Mouse (Mus musculus) hindbrain, embryonic 12.5 days (tissue): ENCODE measurements around the gene Fbxl17. TPM values are rescaled to one million over a fixed set of nuclear protein-coding genes. Genes with fewer than 3 reads are reported as not detected.

Source experiments
- ATAC-seq: fragments of 200-750 bp; cut with Nextera tagmentation; 2 replicates; pipeline ENCODE4 v1.8.0; 2017; ENCODE audit warnings: moderate TSS enrichment; ENCODE audit not compliant: low FRiP score
- H3K27ac ChIP-seq: fragments of 300-500 bp; sonication (generic); 2 replicates; pipeline ENCODE4 v1.5.1; 2016; ENCODE audit warnings: mild to moderate bottlenecking
- H3K27me3 ChIP-seq: fragments of 300-500 bp; sonication (generic); 2 replicates; pipeline ENCODE4 v1.6.1; 2016; ENCODE audit warnings: mild to moderate bottlenecking
- H3K36me3 ChIP-seq: fragments of 300-500 bp; sonication (generic); 2 replicates; pipeline ENCODE4 v1.6.1; 2016; ENCODE audit warnings: mild to moderate bottlenecking
- H3K4me1 ChIP-seq: fragments of 300-500 bp; sonication (generic); 2 replicates; pipeline ENCODE4 v1.6.1; 2016
- H3K4me2 ChIP-seq: fragments of 300-500 bp; sonication (generic); replicated peaks from 2 replicates; pipeline ENCODE4 v1.6.1; 2016; ENCODE audit warnings: mild to moderate bottlenecking
- H3K4me3 ChIP-seq: fragments of 300-500 bp; sonication (generic); 2 replicates; pipeline ENCODE4 v1.5.1; 2016; ENCODE audit warnings: mild to moderate bottlenecking
- H3K9ac ChIP-seq: fragments of 300-500 bp; sonication (generic); 2 replicates; pipeline ENCODE4 v1.6.1; 2016; ENCODE audit warnings: mild to moderate bottlenecking, moderate library complexity
- H3K9me3 ChIP-seq: fragments of 300-500 bp; sonication (generic); replicated peaks from 2 replicates; pipeline ENCODE4 v1.6.1; 2016; ENCODE audit warnings: mild to moderate bottlenecking
- WGBS: fragments of 180-500 bp; shearing (Covaris S2); methylation state at CpG from one replicate; pipeline ENCODE4 v1.1.7; 2016; 5-methylcytosine and 5-hydroxymethylcytosine counted together
- polyA plus RNA-seq: library from polyadenylated mRNA; unstranded; fragments of >200 nt; fragmentation: Nextera tagmentation; extraction: Ambion mirVana; gene quantifications from 2 replicates; pipeline ENCODE4 v1.2.1, GENCODE M21; 2016

The Fbxl17 gene
- polyA plus RNA-seq, 1 experiment from 2014 or later: 10.3 TPM

- 24% methylated on average over 5 of the region's 5 CpGs for WGBS
- H3K27me3 ChIP-seq: no peaks in the 10 kb centered on the region
- no peak overlapping the region for H3K9ac ChIP-seq
- no peak overlapping the region for H3K27ac ChIP-seq
- H3K4me3 ChIP-seq: no peak overlapping the region
- ATAC-seq: peak; percentile 55
- no peak overlapping the region for H3K4me2 ChIP-seq
- no peaks in the 10 kb centered on the region for H3K9me3 ChIP-seq
- H3K4me1 ChIP-seq: peaks cover 30% of the 10 kb centered on the region
- H3K36me3 ChIP-seq: no peaks in the 10 kb centered on the region
Observed at GRCm38 (mm10) chr17:63070161-63070761, 429.6 kb downstream of the Fbxl17 start.

GRCm38 (mm10) chr17:63062785-63063184 is 437.0 kb downstream of the Fbxl17 start:
- Histone ChIP-seq H3K27me3 (no peaks in the 10 kb centered on the region), H3K36me3 (no peaks in the 10 kb centered on the region), H3K4me1 (peaks cover 6% of the 10 kb centered on the region; the same call in 1 of the 2 replicates), H3K4me2 (no peak overlapping the region), H3K27ac (no peak overlapping the region), H3K4me3 (no peak overlapping the region), H3K9ac (no peak overlapping the region), H3K9me3 (no peaks in the 10 kb centered on the region)
- WGBS: 49% methylated on average over 5 of the region's 5 CpGs
- ATAC-seq: no peak

GRCm38 (mm10) chr17:63061786-63062185 is 438.0 kb downstream of the Fbxl17 start:
- peaks cover 6% of the 10 kb centered on the region; the same call in 1 of the 2 replicates for H3K4me1 ChIP-seq
- no peaks in the 10 kb centered on the region for H3K9me3 ChIP-seq
- no peak for ATAC-seq
- H3K9ac ChIP-seq: no peak overlapping the region
- no peak overlapping the region for H3K27ac ChIP-seq
- no peaks in the 10 kb centered on the region for H3K27me3 ChIP-seq
- no peak overlapping the region for H3K4me3 ChIP-seq
- no peaks in the 10 kb centered on the region for H3K36me3 ChIP-seq
- no peak overlapping the region for H3K4me2 ChIP-seq
- WGBS: 82% methylated on average over 3 of the region's 3 CpGs

DNA sequence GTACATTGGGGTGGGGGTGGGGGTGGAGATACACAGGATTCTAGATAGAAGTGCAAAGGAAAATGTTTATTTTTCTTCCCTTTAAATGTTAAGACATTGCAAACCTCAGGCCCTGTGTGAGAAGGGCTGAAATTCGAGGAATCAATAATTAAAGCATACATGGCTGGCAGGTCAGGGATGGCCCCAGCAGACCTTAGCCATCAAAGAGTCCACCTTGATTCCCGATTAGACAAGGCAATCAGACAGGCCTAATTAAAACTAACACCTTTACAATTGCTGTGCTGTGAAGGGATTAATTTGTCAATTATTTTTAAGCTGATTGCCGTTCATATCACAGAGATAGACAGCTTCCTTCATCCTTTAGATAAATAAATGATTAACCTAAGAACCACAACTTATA is 439.0 kb downstream of the Fbxl17 start:
- peaks cover 6% of the 10 kb centered on the region; the same call in 1 of the 2 replicates for H3K4me1 ChIP-seq
- no peaks in the 10 kb centered on the region for H3K27me3 ChIP-seq
- no peak overlapping the region for H3K4me3 ChIP-seq
- H3K27ac ChIP-seq: no peak overlapping the region
- H3K36me3 ChIP-seq: no peaks in the 10 kb centered on the region
- no peak for ATAC-seq
- H3K9me3 ChIP-seq: no peaks in the 10 kb centered on the region
- 62% methylated on average over 3 of the region's 3 CpGs for WGBS
- H3K4me2 ChIP-seq: no peak overlapping the region
- no peak overlapping the region for H3K9ac ChIP-seq

GRCm38 (mm10) chr17:63057740-63058388 is 442.0 kb downstream of the Fbxl17 start:
- ATAC-seq: no peak
- H3K4me1 ChIP-seq: peaks cover 6% of the 10 kb centered on the region; the same call in 1 of the 2 replicates
- 90% methylated on average over 15 of the region's 15 CpGs for WGBS

GRCm38 (mm10) chr17:63056976-63057375 is 442.8 kb downstream of the Fbxl17 start:
- no peaks in the 10 kb centered on the region for H3K9me3 ChIP-seq
- no peaks in the 10 kb centered on the region for H3K36me3 ChIP-seq
- no peak overlapping the region for H3K27ac ChIP-seq
- H3K27me3 ChIP-seq: no peaks in the 10 kb centered on the region
- H3K4me3 ChIP-seq: no peak overlapping the region
- H3K4me1 ChIP-seq: peaks cover 6% of the 10 kb centered on the region; the same call in 1 of the 2 replicates
- no peak for ATAC-seq
- H3K4me2 ChIP-seq: no peak overlapping the region
- 89% methylated on average over 3 of the region's 3 CpGs for WGBS
- H3K9ac ChIP-seq: no peak overlapping the region

More at GRCm38 (mm10) chr17:63057740-63058388, 442.0 kb downstream of the Fbxl17 start:
- H3K4me2 ChIP-seq: no peak overlapping the region
- no peak overlapping the region for H3K9ac ChIP-seq
- no peaks in the 10 kb centered on the region for H3K36me3 ChIP-seq
- H3K9me3 ChIP-seq: no peaks in the 10 kb centered on the region
- no peak overlapping the region for H3K27ac ChIP-seq
- H3K4me3 ChIP-seq: no peak overlapping the region
- no peaks in the 10 kb centered on the region for H3K27me3 ChIP-seq

DNA sequence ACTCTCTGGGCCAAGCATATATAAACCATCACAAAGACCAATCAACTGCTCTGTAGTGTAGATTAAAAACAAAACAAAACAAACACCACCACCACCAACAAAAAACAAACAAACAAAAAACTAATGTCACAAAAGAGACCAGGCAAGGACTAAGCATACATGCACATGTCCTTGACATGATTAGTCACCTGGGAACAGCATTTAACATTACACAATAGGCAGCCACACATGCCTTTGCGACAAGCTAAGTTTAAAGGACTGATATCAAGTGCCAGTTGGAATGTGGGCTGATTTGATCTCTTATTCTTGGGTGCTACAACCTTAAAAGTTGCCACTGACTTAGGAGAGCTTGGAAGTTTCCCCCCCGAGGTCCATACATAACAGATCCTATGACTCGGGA is 446.5 kb downstream of the Fbxl17 start:
- no peaks in the 10 kb centered on the region for H3K36me3 ChIP-seq
- WGBS: 86% methylated on average over 3 of the region's 3 CpGs
- H3K4me3 ChIP-seq: no peak overlapping the region
- H3K27me3 ChIP-seq: no peaks in the 10 kb centered on the region
- no peaks in the 10 kb centered on the region for H3K9me3 ChIP-seq
- ATAC-seq: no peak
- H3K27ac ChIP-seq: no peak overlapping the region
- no peak overlapping the region for H3K4me2 ChIP-seq
- H3K4me1 ChIP-seq: 0 out of 2 replicates have a peak, but pooled peaks cover 2% of the 10 kb centered on the region
- no peak overlapping the region for H3K9ac ChIP-seq

- H3K4me1 ChIP-seq: no peaks in the 10 kb centered on the region
- no peak overlapping the region for H3K9ac ChIP-seq
- no peak overlapping the region for H3K4me3 ChIP-seq
- H3K27me3 ChIP-seq: no peaks in the 10 kb centered on the region
- WGBS: 71% methylated on average over 3 of the region's 3 CpGs
- H3K36me3 ChIP-seq: no peaks in the 10 kb centered on the region
- H3K9me3 ChIP-seq: 0 out of 2 replicates have a peak, but pooled peaks cover 3% of the 10 kb centered on the region
- no peak overlapping the region for H3K4me2 ChIP-seq
- no peak overlapping the region for H3K27ac ChIP-seq
- ATAC-seq: no peak
Observed at GRCm38 (mm10) chr17:63046401-63046800, 453.4 kb downstream of the Fbxl17 start.

DNA sequence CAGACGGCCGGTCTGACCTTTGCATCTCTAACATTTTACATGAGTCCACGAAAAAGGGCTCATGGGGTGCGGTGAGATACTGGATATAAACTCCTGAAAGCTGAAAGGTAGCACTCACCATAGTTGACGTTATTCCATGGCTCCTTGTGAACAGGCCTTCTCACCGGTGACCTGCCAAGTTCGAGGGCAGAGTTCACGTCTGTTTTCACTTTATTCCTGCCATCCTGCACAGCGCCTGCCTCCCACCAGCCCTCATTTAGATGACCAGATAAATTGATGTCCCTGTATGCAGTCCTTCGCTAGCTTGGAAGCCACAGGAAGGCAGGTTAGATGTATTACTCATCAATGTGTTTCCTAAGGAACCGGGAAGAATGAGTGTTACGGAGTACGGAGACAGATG is 454.5 kb downstream of the Fbxl17 start:
- no peak for ATAC-seq
- no peaks in the 10 kb centered on the region for H3K4me1 ChIP-seq
- 73% methylated on average over 13 of the region's 13 CpGs for WGBS
- H3K36me3 ChIP-seq: no peaks in the 10 kb centered on the region
- H3K9me3 ChIP-seq: peaks cover 11% of the 10 kb centered on the region; the same call in 1 of the 2 replicates
- H3K27ac ChIP-seq: no peak overlapping the region
- no peaks in the 10 kb centered on the region for H3K27me3 ChIP-seq
- H3K9ac ChIP-seq: no peak overlapping the region
- H3K4me2 ChIP-seq: no peak overlapping the region
- no peak overlapping the region for H3K4me3 ChIP-seq

GRCm38 (mm10) chr17:63043046-63043675 is 456.7 kb downstream of the Fbxl17 start:
- Histone ChIP-seq H3K9ac (no peak overlapping the region), H3K4me3 (no peak overlapping the region), H3K4me1 (no peaks in the 10 kb centered on the region), H3K36me3 (no peaks in the 10 kb centered on the region), H3K27me3 (no peaks in the 10 kb centered on the region), H3K9me3 (peaks cover 11% of the 10 kb centered on the region; the same call in 1 of the 2 replicates), H3K4me2 (no peak overlapping the region), H3K27ac (no peak overlapping the region)
- ATAC-seq: no peak
- WGBS: 86% methylated on average over 9 of the region's 9 CpGs

DNA sequence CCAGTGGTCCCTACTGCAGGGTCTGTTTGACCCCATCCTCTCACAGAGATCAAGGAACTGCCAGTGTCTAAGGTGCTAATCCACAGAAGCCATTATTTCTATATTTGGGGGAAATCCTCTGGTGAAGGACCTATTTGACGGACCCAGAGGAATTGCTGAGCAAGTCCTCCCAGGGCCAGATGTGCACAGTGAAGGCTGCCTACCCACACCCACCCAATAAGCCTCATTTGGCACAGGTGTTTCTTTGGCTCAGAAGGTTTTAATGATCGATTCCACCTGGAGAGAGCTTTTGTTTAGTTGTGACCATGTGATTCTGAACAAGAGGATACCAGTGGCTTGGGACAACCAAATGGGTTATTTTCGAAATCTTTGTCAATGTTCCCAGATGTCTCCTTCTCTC is 462.3 kb downstream of the Fbxl17 start:
- no peak overlapping the region for H3K4me3 ChIP-seq
- no peak overlapping the region for H3K9ac ChIP-seq
- H3K27ac ChIP-seq: no peak overlapping the region
- no peaks in the 10 kb centered on the region for H3K36me3 ChIP-seq
- H3K4me1 ChIP-seq: no peaks in the 10 kb centered on the region
- peaks cover 11% of the 10 kb centered on the region; the same call in 1 of the 2 replicates for H3K9me3 ChIP-seq
- no peaks in the 10 kb centered on the region for H3K27me3 ChIP-seq
- H3K4me2 ChIP-seq: no peak overlapping the region
- 92% methylated on average over 3 of the region's 3 CpGs for WGBS
- no peak for ATAC-seq

DNA sequence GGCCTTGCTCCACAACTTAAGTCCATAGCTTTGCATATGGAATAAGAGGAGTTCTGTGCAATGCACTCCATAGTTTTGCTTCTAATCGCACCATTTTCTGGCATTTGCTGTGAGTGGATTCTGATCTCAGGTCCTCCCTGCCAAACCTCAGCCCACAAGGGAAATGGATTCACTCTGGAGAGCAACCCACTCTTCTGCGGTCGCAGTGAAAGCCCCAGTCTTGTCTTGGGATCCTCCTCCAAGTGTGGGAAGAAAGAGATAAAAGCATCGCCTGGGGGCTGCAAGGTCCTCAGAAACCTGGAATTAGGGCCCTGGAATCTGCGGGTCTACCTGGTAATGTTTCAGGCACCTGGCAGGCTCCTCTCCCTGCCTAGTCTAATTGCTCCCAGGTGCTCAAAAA is 466.7 kb downstream of the Fbxl17 start:
- Histone ChIP-seq H3K4me1 (no peaks in the 10 kb centered on the region), H3K4me3 (no peak overlapping the region), H3K27me3 (no peaks in the 10 kb centered on the region), H3K9ac (no peak overlapping the region), H3K9me3 (no peaks in the 10 kb centered on the region), H3K36me3 (no peaks in the 10 kb centered on the region), H3K4me2 (no peak overlapping the region), H3K27ac (no peak overlapping the region)
- no peak for ATAC-seq
- WGBS: 91% methylated on average over 5 of the region's 5 CpGs
